Mouse (Mus musculus) induced T-regulatory cell, adult 2 months (primary cell): ENCODE measurements around the gene Fam161b.
A peak's percentile ranks its signal among the peaks of the same experiment; 100 is the strongest.

Experiments used
- DNase-seq: peaks from one replicate; pipeline ENCODE4 v3.0.0-alpha.2; 2012; ENCODE audit warnings: low read depth

Gene Fam161b

DNA sequence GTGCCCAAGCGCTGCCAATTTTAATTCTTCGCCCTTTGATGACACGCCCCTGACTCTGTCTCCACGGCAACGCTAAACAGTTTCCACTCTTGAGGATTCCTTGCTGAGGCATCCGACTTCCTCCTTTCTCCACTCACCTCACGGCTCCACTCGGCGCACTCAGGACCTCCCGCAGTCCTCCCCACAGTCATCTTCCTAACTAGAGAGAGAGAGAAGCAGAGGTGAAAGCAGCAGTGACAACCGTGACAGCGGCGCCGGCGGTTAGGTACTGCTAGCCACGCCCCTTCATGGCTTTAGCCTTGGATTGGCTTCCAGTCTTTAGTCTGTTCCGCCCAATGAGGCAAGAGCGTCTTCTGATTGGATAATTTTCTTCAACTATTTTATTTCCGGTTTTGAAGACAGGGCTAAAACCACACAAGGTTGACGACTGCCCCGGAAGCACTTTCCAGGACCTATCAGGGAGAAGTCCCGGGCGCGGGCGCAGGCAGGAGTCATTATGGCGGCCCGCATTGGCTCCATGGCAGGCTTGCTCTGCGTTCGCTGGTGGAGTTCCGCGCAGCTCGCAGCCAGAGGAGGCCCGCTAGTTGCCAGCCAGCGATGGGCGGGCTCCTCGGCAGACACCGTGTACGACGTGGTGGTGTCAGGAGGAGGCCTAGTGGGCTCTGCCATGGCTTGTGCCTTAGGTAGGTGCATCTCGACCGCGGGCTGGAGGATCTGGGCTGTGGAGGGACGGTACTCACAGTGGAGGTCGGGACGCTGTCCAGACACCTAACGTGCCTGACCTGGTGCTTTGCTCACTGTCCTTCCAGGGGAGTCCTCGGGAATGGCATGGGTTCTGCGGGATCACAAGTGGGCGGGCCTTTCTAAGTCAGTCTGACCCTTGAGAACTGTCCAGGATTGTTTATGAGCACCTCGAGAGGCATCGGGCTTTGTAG lies at the start of gene Fam161b, which contains the start of gene Coq6:
Fam161b (minus strand) TSS at position 279 of the 935 bp plus-strand sequence.
Coq6 (plus strand) TSS at position 103 of the 935 bp plus-strand sequence.
- peak; percentile 99 for DNase-seq

DNA sequence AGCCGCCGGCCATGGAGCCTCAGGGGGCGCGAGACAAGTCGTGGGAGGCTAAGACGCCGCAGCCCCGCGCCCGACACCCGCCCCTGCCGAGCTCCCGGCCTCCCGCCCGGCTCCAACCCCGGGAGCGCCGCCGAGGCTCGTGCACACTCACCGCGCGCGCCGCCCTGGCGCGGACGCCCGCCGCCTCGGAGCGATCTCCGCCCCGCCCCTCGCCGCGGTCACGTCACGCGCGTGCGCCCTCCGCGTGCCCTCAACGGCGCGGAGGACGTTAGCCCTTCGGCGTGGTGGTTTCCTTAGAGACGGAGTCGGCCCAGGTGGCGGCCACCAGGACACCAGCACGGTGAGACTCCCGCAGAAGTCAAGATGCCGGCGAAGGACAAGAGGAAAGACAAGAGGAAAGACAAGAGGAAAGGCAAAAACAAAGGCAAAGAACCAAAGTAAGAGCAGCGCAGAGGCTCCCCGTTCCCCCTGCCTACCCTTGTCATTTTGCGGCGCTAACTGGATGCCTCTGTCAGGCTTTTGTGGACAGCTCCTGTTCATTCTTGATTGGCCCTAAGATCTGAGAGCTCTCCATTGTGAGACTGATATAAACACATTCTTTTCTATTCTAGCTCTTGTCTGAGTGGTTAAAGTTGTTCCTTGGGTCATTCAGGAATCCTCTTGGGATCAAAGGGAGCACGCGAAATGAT lies 47.3 kb upstream of the Fam161b start, which contains the start of the genes Entpd5 and Bbof1:
Entpd5 (minus strand) TSS at position 211 of the 689 bp plus-strand sequence.
Bbof1 (plus strand) TSS at position 253 of the 689 bp plus-strand sequence.
- DNase-seq = peak; percentile 93

DNA sequence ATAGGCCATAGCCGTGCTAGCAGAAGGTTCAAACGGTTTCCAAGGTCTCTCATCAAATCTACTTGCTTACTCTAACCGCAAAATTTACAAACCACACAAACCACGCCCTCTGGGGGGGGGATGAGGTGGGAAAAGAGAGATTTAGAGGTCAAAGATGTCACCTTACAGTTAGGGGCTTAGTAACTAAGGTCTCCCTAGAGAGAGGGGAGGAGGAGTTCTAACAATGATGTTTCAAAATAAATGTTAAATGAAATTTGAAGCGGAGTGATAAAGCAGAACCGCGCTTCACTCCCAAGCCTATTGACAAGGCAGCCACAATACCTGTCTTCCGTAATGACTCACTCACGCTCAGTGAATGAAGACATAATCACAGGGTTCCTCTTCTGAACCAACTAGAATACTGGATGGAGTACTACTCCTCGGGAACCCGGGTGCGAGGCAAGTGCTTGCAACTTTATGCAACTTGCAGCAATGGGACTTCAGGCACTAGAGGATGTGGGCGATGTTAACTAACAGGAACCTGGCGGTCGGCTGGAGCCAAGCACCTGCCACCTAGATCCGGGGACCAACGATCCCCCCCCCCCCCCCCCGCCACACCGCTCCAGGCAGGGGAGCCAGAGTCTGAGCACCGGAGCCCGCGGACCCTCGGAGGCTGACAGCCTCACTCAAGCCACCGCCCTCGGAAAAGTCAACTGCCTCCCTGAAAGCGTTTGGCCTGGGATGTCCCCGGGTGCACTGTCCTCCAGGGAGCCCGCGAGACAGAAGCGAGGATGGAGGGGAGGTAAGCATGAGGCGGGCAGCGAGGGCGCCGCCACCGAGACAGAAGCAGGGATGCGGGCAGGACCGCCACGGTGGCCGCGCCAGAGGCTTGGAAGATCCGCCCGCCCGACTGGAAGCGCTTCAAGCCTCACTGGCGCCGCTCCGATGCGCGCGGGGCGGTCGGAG lies 46.5 kb upstream of the Fam161b start:
- peak; percentile 93 for DNase-seq

DNA sequence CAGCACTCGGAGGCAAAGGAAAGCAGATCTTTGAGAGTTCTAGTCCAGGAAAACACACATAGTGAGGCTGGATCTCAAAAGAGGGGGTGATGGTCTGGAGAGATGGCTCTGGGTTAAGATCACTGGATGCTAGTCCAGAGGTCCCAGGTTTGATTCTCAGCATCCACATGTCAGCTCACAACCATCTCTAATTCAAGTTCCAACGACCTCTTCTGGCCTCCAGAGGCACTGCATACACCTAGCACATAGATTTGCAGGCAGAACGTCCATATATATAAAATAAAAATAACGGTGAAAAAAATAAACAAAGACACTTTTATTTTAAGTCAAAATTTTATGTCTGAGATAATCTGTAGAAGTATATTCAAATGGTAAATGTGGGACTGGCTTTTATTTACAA lies 45.6 kb upstream of the Fam161b start:
- peak; percentile 37 for DNase-seq

DNA sequence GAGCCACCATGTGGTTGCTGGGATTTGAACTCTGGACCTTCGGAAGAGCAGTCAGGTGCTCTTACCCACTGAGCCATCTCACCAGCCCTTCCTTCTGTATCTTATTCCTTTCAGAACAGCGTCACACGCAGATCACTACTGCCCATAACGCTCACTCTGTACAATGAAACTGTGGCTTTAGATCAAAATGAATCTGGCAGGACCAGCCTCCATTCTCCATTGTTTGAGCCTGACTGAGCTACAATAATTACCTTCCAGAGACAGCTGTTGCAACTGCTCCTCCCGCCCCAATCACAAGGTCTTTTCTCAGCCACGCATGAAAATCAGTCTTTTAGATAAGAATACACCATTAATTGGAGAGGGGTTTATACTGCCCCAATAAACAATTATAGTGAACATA lies 42.9 kb upstream of the Fam161b start:
- DNase-seq = peak; percentile 20

DNA sequence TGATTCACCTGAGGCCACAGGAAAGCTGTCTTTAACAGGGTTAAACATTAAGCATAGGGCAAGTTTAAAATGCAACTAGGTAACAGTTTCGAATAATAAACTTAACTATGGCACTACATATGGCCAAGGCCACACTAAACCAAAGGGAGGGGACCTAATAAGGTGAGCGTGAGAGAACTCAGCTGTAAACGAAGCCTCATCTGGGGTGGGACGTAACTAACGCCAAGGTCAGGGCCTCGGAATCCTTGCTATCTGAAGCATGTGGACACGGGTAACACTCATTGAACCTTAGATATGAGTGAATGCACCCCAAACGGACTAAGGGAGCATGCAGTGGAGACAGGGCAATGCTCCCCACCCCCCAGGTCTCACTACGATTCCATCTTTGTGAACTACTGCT lies 41.3 kb upstream of the Fam161b start:
- no peak for DNase-seq

DNA sequence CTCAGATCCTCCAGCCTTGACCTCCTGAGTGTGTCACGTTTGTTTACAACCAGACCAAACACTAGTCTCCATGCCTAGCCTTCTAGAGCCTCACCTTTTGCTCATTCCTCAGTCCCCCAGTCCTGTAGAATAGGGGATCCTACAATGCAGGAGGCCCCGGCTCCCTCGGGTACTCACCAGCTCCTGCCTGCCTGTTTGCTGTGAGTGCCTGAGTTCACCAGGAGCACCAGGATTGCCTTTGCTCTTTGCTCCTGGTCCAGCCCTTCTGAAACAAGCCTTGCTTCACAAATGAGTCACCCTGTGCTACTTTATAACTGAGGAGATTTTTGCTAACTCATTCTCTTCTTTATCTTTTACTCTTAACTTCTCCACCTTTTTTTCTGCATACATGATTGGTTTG lies 39.0 kb upstream of the Fam161b start:
- no peak for DNase-seq

DNA sequence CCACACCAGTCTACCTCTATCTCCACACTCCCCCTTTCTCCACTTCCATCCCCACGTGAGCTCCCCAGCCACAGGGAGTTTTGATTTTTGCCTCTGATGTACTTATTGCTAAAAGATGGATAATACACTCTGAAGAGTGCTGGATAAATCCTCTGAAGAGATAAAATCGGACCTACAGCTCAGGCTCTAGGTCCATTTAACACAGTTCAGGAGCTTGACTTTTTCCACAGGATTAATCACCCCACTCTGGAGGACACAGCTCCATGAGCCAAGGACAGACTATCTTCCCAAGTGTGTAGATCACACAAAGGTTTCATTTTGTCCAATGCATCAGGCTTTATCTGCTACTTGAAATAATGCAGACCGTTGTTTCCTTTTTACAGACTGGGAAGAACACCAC lies 38.4 kb upstream of the Fam161b start:
- DNase-seq = no peak

DNA sequence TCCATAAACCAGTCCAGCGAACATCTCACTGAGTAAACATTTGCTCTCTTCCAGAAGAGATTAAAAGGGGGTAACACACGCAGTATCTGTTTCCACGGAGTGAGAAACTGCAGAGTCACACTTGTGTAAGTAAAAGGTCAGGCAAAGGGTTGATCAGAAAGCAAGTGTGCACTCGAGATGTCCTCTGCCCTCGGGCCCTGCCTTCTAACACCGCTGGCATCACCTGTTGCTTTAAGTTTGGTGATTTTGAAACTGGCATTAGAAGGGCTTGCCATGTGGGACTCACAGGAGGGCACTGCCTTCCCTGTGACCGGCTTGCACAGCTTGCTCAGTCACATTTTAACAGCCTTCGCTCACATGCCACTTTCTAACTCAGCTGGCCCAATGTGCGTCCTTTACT lies 38.0 kb upstream of the Fam161b start:
- no peak for DNase-seq

DNA sequence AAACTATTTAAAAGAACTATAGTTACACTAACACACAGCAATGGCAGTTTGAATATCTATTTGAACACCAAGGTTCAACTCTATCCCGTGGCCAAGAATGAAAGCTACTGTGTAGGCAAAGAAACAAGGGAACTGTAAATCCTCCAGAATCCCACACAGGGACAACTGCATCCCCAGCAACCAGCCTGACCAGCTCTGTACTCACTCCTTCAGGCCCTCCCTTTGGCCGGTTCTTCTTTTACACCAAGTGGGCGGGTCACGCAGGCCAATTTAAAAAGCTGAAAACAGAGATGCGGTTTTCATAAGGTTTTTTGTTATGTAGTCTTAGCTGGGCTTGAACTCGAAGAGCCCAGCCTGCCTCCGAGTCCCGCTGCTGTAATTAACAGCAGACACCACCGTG lies 37.5 kb upstream of the Fam161b start:
- DNase-seq = no peak

DNA sequence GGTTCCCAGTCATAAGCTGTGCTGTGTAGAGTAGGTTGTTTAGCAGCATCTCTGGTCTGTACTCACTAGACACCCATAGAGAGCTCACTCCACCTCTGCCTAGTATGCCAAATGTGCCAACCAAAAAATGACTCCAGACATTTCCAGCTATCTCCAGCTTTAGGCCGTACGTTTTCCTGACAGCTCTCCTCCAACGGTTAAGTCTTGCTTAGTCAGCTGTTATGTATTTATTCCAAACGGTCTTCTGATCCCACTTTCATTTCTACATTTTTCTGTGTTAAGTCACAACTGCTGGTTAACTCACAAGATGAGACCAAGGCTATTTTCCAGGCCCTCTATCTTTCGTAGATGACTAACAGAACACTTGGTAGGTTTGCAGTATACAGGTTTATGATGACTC lies 37.0 kb upstream of the Fam161b start:
- DNase-seq = no peak

DNA sequence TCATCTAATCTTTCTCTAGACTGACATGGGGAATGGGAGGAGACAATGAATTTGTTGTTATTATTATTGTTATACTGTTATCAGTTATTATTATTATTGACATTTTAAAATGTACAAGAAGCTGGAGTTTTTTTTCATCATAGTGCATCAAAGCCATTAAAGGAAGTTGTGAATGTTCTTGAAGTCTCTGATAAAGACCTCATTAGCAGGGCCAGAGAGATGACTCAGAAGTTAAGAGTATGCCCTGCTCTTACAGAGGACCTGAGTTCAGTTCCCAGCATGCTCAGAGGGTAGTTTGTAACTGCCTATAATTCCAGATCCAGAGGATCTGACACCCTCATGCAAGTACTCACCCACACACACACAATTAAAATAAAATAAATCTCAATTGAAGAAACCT lies 36.1 kb upstream of the Fam161b start:
- DNase-seq = no peak

DNA sequence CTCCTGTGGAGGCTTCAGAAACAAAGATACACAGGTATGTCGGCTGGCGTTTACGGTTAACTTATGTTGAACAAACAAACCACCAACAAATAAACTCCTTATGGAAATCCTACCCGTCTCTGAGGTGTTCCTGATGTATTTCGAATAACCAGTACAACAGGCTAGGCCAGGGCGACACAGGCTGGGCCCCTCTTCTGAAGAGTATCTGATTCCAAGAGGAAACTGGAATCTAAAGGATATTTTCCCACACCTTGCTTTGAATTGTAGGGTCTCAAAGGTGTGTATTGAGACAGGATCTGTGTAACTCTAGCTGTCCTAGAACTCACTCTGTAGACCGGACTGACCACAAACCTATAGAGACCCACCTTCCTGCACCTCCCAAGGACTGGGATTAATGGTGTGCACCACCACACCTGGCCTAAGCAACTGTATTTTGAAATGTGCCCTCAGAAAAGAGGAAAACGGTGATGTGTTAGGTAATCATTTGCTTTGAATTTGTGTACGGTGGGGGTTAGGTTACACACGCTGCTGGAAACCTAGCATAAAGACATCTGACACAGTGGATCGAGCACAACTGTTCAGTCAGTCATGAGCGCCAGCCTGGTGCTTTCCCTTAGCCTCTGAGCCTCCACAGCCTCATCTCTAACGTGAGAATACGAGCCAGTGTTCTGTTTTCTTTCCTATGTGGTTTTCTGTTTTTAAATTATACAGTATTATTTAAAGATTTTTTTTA lies 35.5 kb upstream of the Fam161b start:
- DNase-seq = no peak

DNA sequence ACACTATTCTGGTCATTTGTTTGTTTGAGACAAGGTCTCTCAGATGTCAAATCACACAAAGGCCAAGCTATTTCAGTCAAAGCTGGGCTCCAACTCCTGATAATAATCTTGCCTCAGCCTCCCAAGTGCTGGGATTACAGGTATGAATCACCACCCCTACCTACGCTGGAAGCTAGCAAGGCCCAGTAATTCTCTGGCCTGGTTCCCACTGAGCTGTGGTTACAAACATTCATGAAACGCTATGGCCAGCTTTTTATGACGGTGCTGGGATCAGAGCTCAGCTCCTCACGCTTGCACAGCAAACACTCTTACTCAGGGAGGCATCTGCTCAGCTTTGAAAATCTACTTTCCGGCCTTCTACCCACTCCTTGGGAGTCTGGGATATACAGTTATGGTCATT lies 32.2 kb upstream of the Fam161b start:
- DNase-seq = no peak

DNA sequence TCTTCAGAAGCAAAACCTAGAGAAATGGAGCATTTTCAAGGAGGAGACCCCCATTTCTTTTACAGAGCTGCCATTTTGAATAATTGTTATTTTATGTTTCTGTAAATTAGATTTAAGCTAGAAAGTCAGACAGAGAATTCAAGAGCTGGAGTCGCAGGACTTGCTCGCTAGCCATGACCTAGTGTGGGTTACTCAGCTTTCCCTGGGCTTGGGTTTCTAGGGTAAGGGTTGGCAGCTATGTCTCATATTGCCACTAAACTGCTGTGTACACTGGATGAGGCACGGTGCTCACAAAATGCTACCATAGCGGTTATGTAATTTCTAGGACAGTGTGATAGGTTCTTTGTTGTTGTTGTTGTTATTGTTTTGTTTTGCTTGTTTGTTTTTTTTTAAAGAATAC lies 31.0 kb upstream of the Fam161b start:
- DNase-seq = no peak

DNA sequence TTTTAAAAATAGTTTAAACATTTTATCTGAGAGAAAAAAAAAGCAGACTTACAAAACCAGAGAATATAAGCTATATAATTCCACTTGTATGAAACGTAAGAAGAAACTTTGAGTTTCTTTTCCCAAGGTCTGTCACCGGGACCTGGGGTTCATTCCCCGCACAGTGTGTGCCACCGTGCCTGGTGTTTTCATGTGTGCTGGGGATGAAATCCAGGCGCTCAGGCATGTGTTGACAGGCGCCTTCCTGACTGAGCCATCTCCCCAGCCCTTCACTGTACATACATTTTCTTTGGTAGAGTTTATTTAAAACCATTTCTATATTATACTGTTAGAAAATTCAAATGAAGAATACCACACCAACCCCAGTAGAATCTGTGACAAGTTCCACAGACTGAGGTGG lies 28.7 kb upstream of the Fam161b start:
- no peak for DNase-seq

DNA sequence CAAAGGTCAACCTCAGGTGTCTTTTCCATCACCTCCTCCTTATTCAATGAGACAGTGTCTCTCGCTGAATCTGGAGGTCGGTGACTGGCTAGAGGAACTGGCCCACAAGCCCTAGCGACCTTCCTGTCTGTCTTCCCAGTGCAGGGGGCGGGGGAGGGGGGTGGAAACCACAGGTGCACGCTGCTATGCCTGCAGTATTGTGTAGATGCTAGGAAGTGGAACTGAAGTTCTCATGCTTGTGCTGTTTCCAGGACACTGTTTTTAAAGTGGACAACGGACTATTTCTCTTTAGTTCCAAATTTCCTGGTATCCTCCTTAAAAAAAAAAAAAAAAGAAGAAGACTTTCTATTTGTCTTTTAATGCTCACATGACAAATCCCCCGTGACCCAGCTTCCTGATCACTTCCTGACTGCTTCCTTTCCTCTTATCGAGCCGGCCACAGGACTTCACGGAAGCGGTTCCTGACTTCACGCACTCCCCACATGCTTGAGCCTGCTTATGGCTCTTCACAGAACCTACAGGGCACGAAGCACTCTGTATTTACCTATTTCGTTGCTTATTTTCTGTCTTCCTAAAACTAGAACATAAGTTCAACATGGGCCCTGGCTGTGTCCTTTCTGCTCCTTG lies 27.3 kb upstream of the Fam161b start:
- DNase-seq = peak; percentile 34

DNA sequence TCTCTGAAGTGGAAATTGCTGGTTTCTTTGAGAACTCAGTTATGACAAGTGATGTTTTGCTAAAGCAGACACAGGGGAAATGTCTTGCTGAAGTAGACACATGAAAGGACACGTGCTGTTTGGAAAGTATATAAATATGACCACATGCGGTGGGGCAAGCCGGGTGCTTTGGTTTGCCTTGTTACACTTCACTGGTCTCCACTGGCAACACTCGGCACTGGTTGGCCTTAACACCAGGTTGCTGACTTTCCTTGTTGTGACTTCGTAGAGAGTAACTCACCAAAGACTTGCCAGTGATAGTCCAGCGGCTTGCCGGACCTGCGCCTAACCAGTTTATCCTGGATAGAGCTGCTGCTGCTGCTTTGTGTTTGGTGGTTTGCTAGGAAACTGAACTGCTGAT lies 26.5 kb upstream of the Fam161b start:
- no peak for DNase-seq

DNA sequence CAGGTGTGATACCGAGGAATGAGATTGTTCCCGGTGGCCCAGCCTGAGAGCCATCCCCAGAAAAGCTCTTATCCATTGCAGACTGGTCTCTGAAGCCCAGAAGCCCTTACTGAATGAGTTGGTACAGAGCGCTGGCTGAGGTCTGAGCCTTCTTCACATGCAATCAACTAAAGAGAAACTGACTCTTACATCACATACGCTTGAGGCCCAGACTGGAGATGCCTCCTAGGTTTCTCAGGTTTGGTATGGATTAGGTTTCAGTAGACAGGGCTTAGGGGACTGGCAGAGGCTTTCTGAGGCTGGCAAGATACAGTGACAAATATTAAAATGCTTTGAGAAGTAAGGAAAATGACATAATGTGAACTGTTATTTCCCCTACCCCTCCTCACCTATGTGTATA lies 23.8 kb upstream of the Fam161b start:
- DNase-seq = no peak

DNA sequence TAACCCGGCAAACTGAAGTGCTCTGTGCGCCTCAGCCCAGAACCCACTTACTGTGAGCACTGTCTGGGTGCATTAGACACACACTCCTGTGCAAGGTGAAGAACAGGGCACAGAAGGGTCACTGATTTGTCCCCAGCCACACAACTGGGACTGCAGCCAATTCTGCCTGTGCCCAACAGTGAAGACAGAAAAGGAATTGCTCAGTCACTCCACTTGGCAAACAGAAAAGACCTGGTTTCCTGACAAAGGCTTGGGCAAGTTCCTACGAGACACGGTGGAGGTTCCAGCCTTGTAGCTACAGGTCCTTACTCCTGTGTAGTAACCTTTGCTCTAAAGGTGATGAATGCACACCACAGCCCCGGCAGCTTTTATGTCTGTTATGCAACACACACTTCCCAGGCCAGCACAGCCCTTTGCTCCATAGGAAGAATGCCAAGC lies 23.0 kb upstream of the Fam161b start:
- no peak for DNase-seq

DNA sequence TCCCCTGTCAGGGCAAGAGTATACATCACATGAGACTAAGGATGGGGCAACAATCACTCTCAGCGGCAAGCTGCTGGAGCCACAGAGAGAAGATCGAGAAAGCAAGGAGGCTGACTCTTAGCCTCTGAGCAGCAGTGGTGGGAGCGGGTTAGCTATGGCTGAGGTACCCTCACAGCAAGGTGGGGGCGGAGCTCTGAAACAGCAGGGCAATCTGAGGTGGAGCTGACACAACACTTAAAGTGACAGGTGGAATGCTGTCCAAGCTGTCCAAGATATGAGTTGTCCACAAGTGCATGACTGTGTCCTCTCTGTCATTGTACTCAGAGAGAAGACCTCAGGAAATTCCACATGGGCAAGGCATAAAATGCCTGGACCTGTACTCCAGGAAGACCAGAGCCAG lies 20.7 kb upstream of the Fam161b start:
- DNase-seq = no peak
